ENCODE assay signal across 11 mouse cellular contexts in the genomic region with DNA sequence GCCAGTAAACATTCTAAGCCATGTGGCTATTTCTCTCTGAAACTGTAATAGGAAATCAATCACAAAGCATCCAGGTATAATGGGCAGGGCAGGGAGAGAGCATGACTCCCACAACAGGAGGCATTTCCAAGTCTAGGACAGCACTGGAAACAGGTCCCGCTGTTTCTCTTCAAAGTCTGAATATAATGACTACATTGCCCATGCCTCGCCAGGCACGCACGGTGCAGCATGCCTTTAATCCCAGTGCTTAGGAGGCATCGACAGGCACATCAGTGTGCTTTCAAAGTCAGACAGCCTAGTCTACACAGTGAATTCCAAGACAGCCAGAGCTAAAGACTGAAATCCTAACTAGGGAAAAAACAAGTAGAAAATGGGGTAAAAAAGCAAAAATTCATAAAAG. TPM values are rescaled to one million over a fixed set of nuclear protein-coding genes. Genes with fewer than 3 reads are reported as not detected.
A peak's percentile ranks its signal among the peaks of the same experiment; 100 is the strongest.
DNase-seq lines count a peak whose midpoint lies in the region; ATAC-seq and TF ChIP-seq lines count a peak whose summit lies in the region.
"Had no signal": no experiment of that assay in that cellular context is flagged by ENCODE, and none has a peak within 500 bp of the region (broad histone marks: within the 10 kb centered on the region; RNA-seq: fewer than 3 reads in every experiment).

No protein-coding gene starts in this region.

- no peaks in the 10 kb centered on the region for H3K9me3 ChIP-seq in hindbrain, embryonic 13.5 days
- H3K9me3 ChIP-seq in hindbrain, embryonic 10.5 days = no peaks in the 10 kb centered on the region
- H3K9me3 ChIP-seq in midbrain, embryonic 15.5 days = no peaks in the 10 kb centered on the region
- no peaks in the 10 kb centered on the region for H3K9me3 ChIP-seq in midbrain, postnatal 0 days (ENCODE audit: low read length)
- H3K9me3 ChIP-seq: G1E had no signal

- peaks cover 13% of the 10 kb centered on the region for H3K4me1 ChIP-seq in hindbrain, embryonic 13.5 days (replicated peaks)
- H3K4me1 ChIP-seq in hindbrain, embryonic 10.5 days (replicated peaks) = 0 out of 2 replicates have a peak, but pooled peaks cover 4% of the 10 kb centered on the region
- peaks cover 17% of the 10 kb centered on the region for H3K4me1 ChIP-seq in midbrain, embryonic 15.5 days
- peaks cover 8% of the 10 kb centered on the region; the same call in 1 of the 2 replicates for H3K4me1 ChIP-seq in midbrain, postnatal 0 days (ENCODE audit: insufficient read depth, low read length)

- peak overlapping the region; percentile 58; the same call in 1 of the 2 replicates for H3K27ac ChIP-seq in hindbrain, embryonic 13.5 days
- no peak overlapping the region for H3K27ac ChIP-seq in hindbrain, embryonic 10.5 days
- H3K27ac ChIP-seq in midbrain, embryonic 15.5 days = peak overlapping the region; percentile 17; the same call in 1 of the 2 replicates
- H3K27ac ChIP-seq in midbrain, postnatal 0 days (ENCODE audit: low read depth, low read length) = no peak overlapping the region

- peaks cover 56% of the 10 kb centered on the region for H3K36me3 ChIP-seq in hindbrain, embryonic 13.5 days
- H3K36me3 ChIP-seq in hindbrain, embryonic 10.5 days = peaks cover 97% of the 10 kb centered on the region
- peaks cover 10% of the 10 kb centered on the region; the same call in 1 of the 2 replicates for H3K36me3 ChIP-seq in midbrain, embryonic 15.5 days (replicated peaks)
- H3K36me3 ChIP-seq in midbrain, postnatal 0 days (ENCODE audit: insufficient read depth, low read length) = peaks cover 8% of the 10 kb centered on the region

- TF ChIP-seq CTCF in midbrain, postnatal 0 days (IDR thresholded peaks at IDR 0.05) = no peak

- H3K27me3 ChIP-seq in hindbrain, embryonic 13.5 days = no peaks in the 10 kb centered on the region
- no peaks in the 10 kb centered on the region for H3K27me3 ChIP-seq in hindbrain, embryonic 10.5 days (ENCODE audit: insufficient read depth, poor library complexity, severe bottlenecking)
- H3K27me3 ChIP-seq in midbrain, embryonic 15.5 days (replicated peaks) = no peaks in the 10 kb centered on the region
- no peaks in the 10 kb centered on the region for H3K27me3 ChIP-seq in midbrain, postnatal 0 days (ENCODE audit: insufficient read depth, low read length)

- peak; percentile 5 for DNase-seq in adrenal gland, adult 2 months
- no peak for DNase-seq in adrenal gland, postnatal 14 days
- no peak for DNase-seq in hindbrain, embryonic 10.5 days (ENCODE audit: low spot score)
- no peak for DNase-seq in midbrain, postnatal 0 days (ENCODE audit: low spot score)
- no peak for DNase-seq in embryo, embryonic 11 days
- DNase-seq in natural killer cell, adult 2 months (ENCODE audit: low spot score in 2 of 2) = no peak
- DNase-seq: cerebellum, adult 2 months; kidney, adult 8-10 months had no signal

- 76% methylated on average over 5 of the region's 5 CpGs for WGBS in hindbrain, embryonic 13.5 days
- WGBS in hindbrain, embryonic 10.5 days = 89% methylated on average over 5 of the region's 5 CpGs
- 39% methylated on average over 5 of the region's 5 CpGs for WGBS in midbrain, embryonic 15.5 days
- 28% methylated on average over 5 of the region's 5 CpGs for WGBS in midbrain, postnatal 0 days

- H3K4me3 ChIP-seq in hindbrain, embryonic 13.5 days = no peak overlapping the region
- H3K4me3 ChIP-seq in hindbrain, embryonic 10.5 days = no peak overlapping the region
- no peak overlapping the region for H3K4me3 ChIP-seq in midbrain, embryonic 15.5 days
- H3K4me3 ChIP-seq in midbrain, postnatal 0 days (ENCODE audit: low read depth, low read length) = no peak overlapping the region

- H3K9ac ChIP-seq in hindbrain, embryonic 13.5 days = no peak overlapping the region
- no peak overlapping the region for H3K9ac ChIP-seq in midbrain, embryonic 15.5 days
- H3K9ac ChIP-seq in midbrain, postnatal 0 days (replicated peaks; ENCODE audit: low read length, poor library complexity, severe bottlenecking) = no peak overlapping the region

- ATAC-seq in hindbrain, embryonic 13.5 days (ENCODE audit: low FRiP score) = no peak
- ATAC-seq in midbrain, embryonic 15.5 days (replicated peaks) = peak; percentile 51; the same call in 1 of the 2 replicates
- no peak for ATAC-seq in midbrain, postnatal 0 days (ENCODE audit: low FRiP score)

- H3K4me2 ChIP-seq in hindbrain, embryonic 13.5 days = no peak overlapping the region
- no peak overlapping the region for H3K4me2 ChIP-seq in midbrain, embryonic 15.5 days
- no peak overlapping the region for H3K4me2 ChIP-seq in midbrain, postnatal 0 days (ENCODE audit: low read depth, low read length, poor library complexity, severe bottlenecking)

RNA-seq across cellular contexts. Expression of a gene that starts 24.8 kb away (rescaled TPM):
- total RNA-seq in adrenal gland, adult 2 months (2021) = 10 to 100 TPM; 28.3 to 45.9 TPM
- 11.1 and 12.9 TPM in 2 replicates for polyA plus RNA-seq in adrenal gland, adult 2 months (2012; rRNA removed)
- 45.1 and 52.8 TPM in 2 replicates for total RNA-seq in adrenal gland, postnatal 14 days (2021)
- polyA plus RNA-seq in hindbrain, embryonic 13.5 days (2015; fragmentation: Nextera tagmentation; extraction: Ambion mirVana) = 44.7 and 53.5 TPM in 2 replicates
- polyA plus RNA-seq in hindbrain, embryonic 10.5 days (2016; fragmentation: Nextera tagmentation; extraction: Ambion mirVana) = 37.1 and 38.9 TPM in 2 replicates
- polyA plus RNA-seq in midbrain, embryonic 15.5 days (2015; fragmentation: Nextera tagmentation; extraction: Ambion mirVana) = 48.6 and 52.4 TPM in 2 replicates
- 34.0 and 34.4 TPM in 2 replicates for total RNA-seq in midbrain, postnatal 0 days (2014; rRNA removed)
- polyA plus RNA-seq in midbrain, postnatal 0 days (2015; fragmentation: Nextera tagmentation; extraction: Ambion mirVana) = 33.2 and 43.8 TPM in 2 replicates

Comparison
In these comparisons a context has a peak if more than half of its experiments do, and no peak if none do; other contexts are left out.
1. H3K27ac ChIP-seq: peak in hindbrain, embryonic 13.5 days (single experiment) and midbrain, embryonic 15.5 days (single experiment); none in hindbrain, embryonic 10.5 days (single experiment) and midbrain, postnatal 0 days (single experiment).